Mouse (Mus musculus) inflammation-experienced regulatory T-cells, adult 6 months (primary cell): Measurements from ENCODE around the gene Map3k9. TPM values are rescaled to one million over a fixed set of nuclear protein-coding genes. Genes with fewer than 3 reads are reported as not detected.
A peak's percentile ranks its signal among the peaks of the same experiment; 100 is the strongest.

Experiments
- ATAC-seq: one replicate; pipeline ENCODE4 v1.8.0; 2017
- polyA plus RNA-seq, 3 experiments: library from polyadenylated mRNA; unstranded; fragments of 100-300 nt; shearing (Covaris generic); gene quantifications; one replicate each; pipeline ENCODE4 v1.2.1; 2017

Gene Map3k9
- polyA plus RNA-seq, 3 experiments from 2014 or later: 0.11 to 0.20 TPM; not detected in 1

- no peak for ATAC-seq
Observed at GRCm38 (mm10) chr12:81783301-81783700, 2.3 kb upstream of the Map3k9 start.

- ATAC-seq: no peak
Observed at GRCm38 (mm10) chr12:81782606-81783005, 1.6 kb upstream of the Map3k9 start.

GRCm38 (mm10) chr12:81780271-81781093, 493 bp downstream of the Map3k9 start:
- ATAC-seq: peak; percentile 6

- peak; percentile 51 for ATAC-seq
Observed at GRCm38 (mm10) chr12:81779831-81780230, 1.1 kb downstream of the Map3k9 start.

GRCm38 (mm10) chr12:81776191-81776590, 4.8 kb downstream of the Map3k9 start:
- no peak for ATAC-seq

- ATAC-seq: no peak
Observed at GRCm38 (mm10) chr12:81775641-81776040, 5.3 kb downstream of the Map3k9 start.

- ATAC-seq: no peak
Observed at GRCm38 (mm10) chr12:81774186-81774585, 6.8 kb downstream of the Map3k9 start.

- no peak for ATAC-seq
Observed at GRCm38 (mm10) chr12:81769458-81769857, 11.5 kb downstream of the Map3k9 start.

- ATAC-seq: no peak
Observed at GRCm38 (mm10) chr12:81765386-81765785, 15.6 kb downstream of the Map3k9 start.

GRCm38 (mm10) chr12:81764370-81764769, 16.6 kb downstream of the Map3k9 start:
- ATAC-seq: no peak

GRCm38 (mm10) chr12:81754651-81755050, 26.3 kb downstream of the Map3k9 start:
- no peak for ATAC-seq

- ATAC-seq: peak; percentile 10
Observed at GRCm38 (mm10) chr12:81751116-81751515, 29.9 kb downstream of the Map3k9 start.

- ATAC-seq: no peak
Observed at GRCm38 (mm10) chr12:81748918-81749317, 32.1 kb downstream of the Map3k9 start.

- ATAC-seq: no peak
Observed at GRCm38 (mm10) chr12:81748021-81748576, 32.9 kb downstream of the Map3k9 start.

GRCm38 (mm10) chr12:81746400-81747024, 34.5 kb downstream of the Map3k9 start:
- no peak for ATAC-seq

- ATAC-seq: no peak
Observed at GRCm38 (mm10) chr12:81735246-81736070, 45.5 kb downstream of the Map3k9 start.

GRCm38 (mm10) chr12:81726246-81726822, 54.6 kb downstream of the Map3k9 start:
- no peak for ATAC-seq

GRCm38 (mm10) chr12:81724776-81725175, 56.2 kb downstream of the Map3k9 start:
- no peak for ATAC-seq

- no peak for ATAC-seq
Observed at GRCm38 (mm10) chr12:81723375-81723774, 57.6 kb downstream of the Map3k9 start.

GRCm38 (mm10) chr12:81719715-81720114, 61.3 kb downstream of the Map3k9 start:
- ATAC-seq: no peak

GRCm38 (mm10) chr12:81719161-81719560, 61.8 kb downstream of the Map3k9 start:
- no peak for ATAC-seq

GRCm38 (mm10) chr12:81712618-81713017, 68.4 kb downstream of the Map3k9 start:
- no peak for ATAC-seq
